Mouse (Mus musculus) lung, postnatal 0 days (tissue): ENCODE results near the gene Ust. TPM values are rescaled to one million over a fixed set of nuclear protein-coding genes. Genes with fewer than 3 reads are reported as not detected.
A peak's percentile ranks its signal among the peaks of the same experiment; 100 is the strongest.

Experiments used
- ATAC-seq: fragments of 200-750 bp; cut with Nextera tagmentation; 2 replicates; pipeline ENCODE4 v1.8.0; 2017; ENCODE audit warnings: moderate library complexity
- DNase-seq: peaks from one replicate; pipeline ENCODE4 v3.0.0-alpha.2; 2016; ENCODE audit warnings: low spot score
- H3K27ac ChIP-seq: fragments of 300-500 bp; sonication (generic); 2 replicates; pipeline ENCODE4 v1.5.1; 2014; ENCODE audit warnings: antibody characterized with exemption, mild to moderate bottlenecking, low read length, mixed read lengths
- H3K27me3 ChIP-seq: fragments of 300-500 bp; sonication (generic); replicated peaks from 2 replicates; pipeline ENCODE4 v1.6.1; 2014; ENCODE audit warnings: low read length, mixed read lengths; ENCODE audit not compliant: insufficient read depth
- H3K36me3 ChIP-seq: fragments of 300-500 bp; sonication (generic); 2 replicates; pipeline ENCODE4 v1.6.1; 2014; ENCODE audit warnings: low read length, mixed read lengths; ENCODE audit not compliant: insufficient read depth
- H3K4me1 ChIP-seq: fragments of 300-500 bp; sonication (generic); 2 replicates; pipeline ENCODE4 v1.6.1; 2014; ENCODE audit warnings: antibody characterized with exemption, low read depth, low read length, mixed read lengths; ENCODE audit not compliant: insufficient read depth
- H3K4me2 ChIP-seq: fragments of 300-500 bp; sonication (generic); replicated peaks from 2 replicates; pipeline ENCODE4 v1.6.1; 2014; ENCODE audit warnings: low read depth, mild to moderate bottlenecking, low read length, moderate library complexity, mixed read lengths
- H3K4me3 ChIP-seq: fragments of 300-500 bp; sonication (generic); 2 replicates; pipeline ENCODE4 v1.5.1; 2014; ENCODE audit warnings: low read depth, low read length
- H3K9ac ChIP-seq: fragments of 300-500 bp; sonication (generic); replicated peaks from 2 replicates; pipeline ENCODE4 v1.6.1; 2014; ENCODE audit warnings: low read depth, mild to moderate bottlenecking
- H3K9me3 ChIP-seq: fragments of 300-500 bp; sonication (generic); 2 replicates; pipeline ENCODE4 v1.6.1; 2016; ENCODE audit warnings: low read length, mixed read lengths
- CTCF ChIP-seq: IDR thresholded peaks from 2 replicates; pipeline ENCODE4 v1.5.1; 2016; ENCODE audit warnings: antibody characterized with exemption, mild to moderate bottlenecking
- EP300 ChIP-seq: IDR thresholded peaks from 2 replicates; pipeline ENCODE4 v1.6.1; 2016; ENCODE audit warnings: antibody characterized with exemption, mild to moderate bottlenecking, control low read depth
- WGBS: fragments of 180-500 bp; shearing (Covaris S2); extraction: QIAGEN DNeasy Blood & Tissue Kit; methylation state at CpG from one replicate; pipeline ENCODE4 v1.1.7; 2014; 5-methylcytosine and 5-hydroxymethylcytosine counted together
- polyA plus RNA-seq: library from polyadenylated mRNA; unstranded; fragments of >200 nt; fragmentation: Nextera tagmentation; extraction: Ambion mirVana; gene quantifications from 2 replicates; pipeline ENCODE4 v1.2.1, GENCODE M21; 2015

Ust gene
- polyA plus RNA-seq, 1 experiment from 2014 or later: 6.3 TPM

GRCm38 (mm10) chr10:8259716-8260115, 258.9 kb downstream of the Ust start:
- H3K4me2 ChIP-seq: no peak overlapping the region
- 29% methylated on average over 4 of the region's 4 CpGs for WGBS
- TF ChIP-seq EP300 (no peak), CTCF (no peak)
- H3K27me3 ChIP-seq: no peaks in the 10 kb centered on the region
- no peak overlapping the region for H3K27ac ChIP-seq
- no peak overlapping the region for H3K4me3 ChIP-seq
- H3K9me3 ChIP-seq: no peaks in the 10 kb centered on the region
- no peak for DNase-seq
- no peak for ATAC-seq
- no peaks in the 10 kb centered on the region for H3K36me3 ChIP-seq
- H3K4me1 ChIP-seq: no peaks in the 10 kb centered on the region
- no peak overlapping the region for H3K9ac ChIP-seq

GRCm38 (mm10) chr10:8250005-8250404, 268.6 kb downstream of the Ust start:
- Histone ChIP-seq H3K27ac (no peak overlapping the region), H3K9me3 (no peaks in the 10 kb centered on the region), H3K4me1 (no peaks in the 10 kb centered on the region), H3K4me2 (no peak overlapping the region), H3K4me3 (no peak overlapping the region), H3K27me3 (no peaks in the 10 kb centered on the region), H3K9ac (no peak overlapping the region), H3K36me3 (no peaks in the 10 kb centered on the region)
- no peak for TF ChIP-seq EP300
- no peak for TF ChIP-seq CTCF
- ATAC-seq (no peak), DNase-seq (no peak)
- 94% methylated on average over 3 of the region's 3 CpGs for WGBS

- Histone ChIP-seq H3K9ac (no peak overlapping the region), H3K4me2 (no peak overlapping the region), H3K4me1 (no peaks in the 10 kb centered on the region), H3K27me3 (no peaks in the 10 kb centered on the region), H3K36me3 (no peaks in the 10 kb centered on the region), H3K27ac (no peak overlapping the region), H3K4me3 (no peak overlapping the region), H3K9me3 (no peaks in the 10 kb centered on the region)
- DNase-seq (peak; percentile 72), ATAC-seq (peak; percentile 47)
- 16% methylated on average over 4 of the region's 4 CpGs for WGBS
- peak; percentile 73 for TF ChIP-seq CTCF
- TF ChIP-seq EP300: no peak
These were observed 276.3 kb downstream of the Ust start for GRCm38 (mm10) chr10:8242336-8242735.

DNA sequence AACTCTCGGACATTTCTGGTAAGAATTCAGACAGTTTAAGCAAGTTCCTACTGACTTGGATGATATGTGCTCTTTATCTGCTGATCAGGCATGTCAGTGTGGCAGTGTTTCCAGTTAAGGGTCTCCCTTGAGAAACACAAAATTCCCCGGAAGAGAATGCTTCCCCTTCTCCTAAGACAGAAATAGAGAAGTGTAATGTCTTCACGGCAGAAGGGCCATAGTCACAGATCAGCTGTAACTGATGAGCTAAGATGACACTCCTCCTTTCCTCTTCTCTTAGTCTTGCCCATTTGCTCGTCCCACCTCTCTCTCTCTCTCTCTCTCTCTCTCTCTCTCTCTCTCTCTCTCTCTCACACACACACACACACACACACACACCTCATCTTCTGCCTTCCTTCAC, 277.9 kb downstream of the Ust start:
- H3K27me3 ChIP-seq: no peaks in the 10 kb centered on the region
- DNase-seq (no peak), ATAC-seq (no peak)
- no peaks in the 10 kb centered on the region for H3K9me3 ChIP-seq
- TF ChIP-seq EP300 (no peak), CTCF (no peak)
- 77% methylated on average over 3 of the region's 4 CpGs for WGBS
- no peaks in the 10 kb centered on the region for H3K36me3 ChIP-seq
- no peak overlapping the region for H3K27ac ChIP-seq
- no peaks in the 10 kb centered on the region for H3K4me1 ChIP-seq
- H3K9ac ChIP-seq: no peak overlapping the region
- no peak overlapping the region for H3K4me3 ChIP-seq
- no peak overlapping the region for H3K4me2 ChIP-seq

DNA sequence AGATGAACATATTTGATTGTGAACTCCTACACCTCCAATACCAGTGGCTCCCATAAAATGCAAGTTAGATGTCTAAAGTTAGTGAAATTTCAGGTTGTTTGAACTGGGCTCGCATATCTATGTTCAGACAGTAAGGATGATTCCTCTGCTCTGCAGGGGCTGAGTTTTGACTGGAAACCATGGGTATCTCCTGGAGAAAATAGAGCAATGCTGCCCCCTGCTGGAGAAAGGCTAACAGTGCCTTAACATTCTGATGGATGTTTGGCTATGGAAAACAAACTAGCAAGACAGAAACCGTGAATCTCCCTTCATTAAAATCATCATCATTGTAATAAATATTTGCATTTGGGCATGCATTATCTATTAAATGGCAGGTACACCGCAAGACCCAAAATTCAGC, 278.4 kb downstream of the Ust start:
- H3K27ac ChIP-seq: no peak overlapping the region
- no peaks in the 10 kb centered on the region for H3K27me3 ChIP-seq
- TF ChIP-seq EP300 (no peak), CTCF (peak; percentile 96)
- H3K9ac ChIP-seq: no peak overlapping the region
- 8% methylated on average over 3 of the region's 3 CpGs for WGBS
- no peak overlapping the region for H3K4me2 ChIP-seq
- no peak overlapping the region for H3K4me3 ChIP-seq
- ATAC-seq (peak; percentile 50; the same call in 1 of the 2 replicates), DNase-seq (peak; percentile 83)
- no peaks in the 10 kb centered on the region for H3K9me3 ChIP-seq
- no peaks in the 10 kb centered on the region for H3K36me3 ChIP-seq
- H3K4me1 ChIP-seq: no peaks in the 10 kb centered on the region

GRCm38 (mm10) chr10:8236780-8237571, 281.6 kb downstream of the Ust start:
- peak; percentile 50; the same call in 1 of the 2 replicates for ATAC-seq
- TF ChIP-seq CTCF (no peak), EP300 (peak; percentile 24; the same call in 1 of the 2 replicates)
- H3K36me3 ChIP-seq: no peaks in the 10 kb centered on the region
- peak; percentile 59 for DNase-seq
- no peaks in the 10 kb centered on the region for H3K27me3 ChIP-seq
- H3K4me2 ChIP-seq: no peak overlapping the region
- H3K9me3 ChIP-seq: no peaks in the 10 kb centered on the region
- no peak overlapping the region for H3K4me3 ChIP-seq
- H3K9ac ChIP-seq: no peak overlapping the region
- H3K4me1 ChIP-seq: no peaks in the 10 kb centered on the region
- 77% methylated on average over 10 of the region's 10 CpGs for WGBS
- no peak overlapping the region for H3K27ac ChIP-seq
